Mouse (Mus musculus): ENCODE results near the gene Snrpb2.

DNA sequence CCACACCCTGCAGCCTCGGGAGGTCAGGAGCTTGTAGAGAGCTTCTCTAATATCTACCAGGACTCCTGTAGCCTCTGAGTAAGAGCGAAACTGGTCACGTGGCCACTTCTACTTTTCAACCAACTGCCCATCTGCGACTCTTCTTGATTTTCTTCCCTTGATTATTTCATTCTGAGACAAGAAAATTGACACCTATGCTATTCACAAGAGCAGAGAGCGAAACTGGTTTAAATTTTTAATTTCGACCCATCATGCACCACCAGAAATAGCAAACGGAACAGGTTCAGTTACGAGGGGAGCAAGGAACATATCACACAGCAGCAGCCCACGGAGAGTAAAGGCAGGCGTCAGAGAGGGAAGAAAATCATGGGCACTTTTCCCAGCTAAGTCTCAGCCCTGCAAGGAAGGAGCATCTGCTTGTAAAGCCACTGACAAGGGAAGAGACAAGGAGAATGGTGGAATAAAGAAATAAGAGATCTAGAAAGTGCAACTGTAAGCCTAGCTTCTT lies 27.7 kb upstream of the Snrpb2 start:
- no peak for TF ChIP-seq CTCF (IDR thresholded peaks at IDR 0.05; ENCODE audit: low read depth)
- TF ChIP-seq EP300 (IDR thresholded peaks at IDR 0.05; ENCODE audit: low read depth): no peak
